Mouse (Mus musculus) G1E-ER4 (cell line): ENCODE measurements around the gene Olfr469. TPM values are rescaled to one million over a fixed set of nuclear protein-coding genes. Genes with fewer than 3 reads are reported as not detected.
"Not testable (repeated sequence)": the region's sequence is repeated elsewhere in the genome, so short reads cannot be mapped to it uniquely, and the experiment has no call there.

Experiments
- GATA1 ChIP-seq: IDR thresholded peaks from one replicate; pipeline ENCODE4 v1.8.0; 2012; ENCODE audit warnings: low read length, inconsistent platforms
- polyA plus RNA-seq: library from polyadenylated mRNA; stranded (reverse); fragments of >175 nt; gene quantifications from 2 replicates; pipeline ENCODE4 v1.2.3, GENCODE M21; 2012

The Olfr469 gene
- not detected in 2 replicates for polyA plus RNA-seq

DNA sequence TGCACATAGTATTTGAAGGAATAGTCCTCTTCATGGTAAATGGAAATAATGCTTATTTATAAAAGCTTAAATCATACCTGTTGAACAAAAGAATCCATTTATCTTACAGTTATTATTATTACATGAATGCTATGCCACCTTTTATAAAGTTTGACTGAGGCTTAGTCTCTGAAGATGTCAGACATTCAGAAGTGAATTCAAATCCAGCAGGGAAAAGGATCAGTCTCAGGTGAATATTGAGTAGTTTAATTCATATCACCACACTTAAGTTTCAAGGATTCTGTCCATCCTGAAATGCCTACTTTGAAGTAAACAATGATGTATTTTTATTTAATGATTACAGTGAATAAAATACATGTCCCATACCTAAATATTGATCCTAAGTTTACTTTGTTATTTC lies at the start of gene Olfr469:
TSS of gene Olfr469 (minus strand) at position 101 of the 400 bp plus-strand sequence.
- not testable (repeated sequence) for TF ChIP-seq GATA1

GRCm38 (mm10) chr7:107847390-107847789 lies 22.0 kb upstream of the Olfr469 start, which contains the start of gene Olfr470:
Gene Olfr470, minus strand, starts transcription at chr7:107847490.
- not testable (repeated sequence) for TF ChIP-seq GATA1

DNA sequence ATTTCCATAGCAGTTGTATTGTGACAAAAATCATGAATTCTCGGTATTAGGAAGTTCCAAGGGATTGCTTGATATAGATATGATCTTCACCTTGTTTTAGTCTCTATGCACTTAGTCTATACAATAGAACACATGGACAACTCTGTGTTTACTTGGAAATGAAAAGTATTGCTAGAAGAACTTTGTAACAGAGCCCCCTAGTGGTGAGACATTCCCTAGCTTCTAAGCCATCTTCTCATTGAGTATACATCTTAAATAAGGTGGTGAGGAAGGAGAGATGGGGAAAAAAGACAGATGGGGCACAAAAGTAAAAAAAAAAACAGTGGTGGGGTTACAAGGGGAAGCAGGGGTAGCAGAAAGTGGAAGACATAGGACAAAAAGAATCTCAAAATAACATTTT lies 16.4 kb upstream of the Olfr469 start:
- no peak for TF ChIP-seq GATA1

DNA sequence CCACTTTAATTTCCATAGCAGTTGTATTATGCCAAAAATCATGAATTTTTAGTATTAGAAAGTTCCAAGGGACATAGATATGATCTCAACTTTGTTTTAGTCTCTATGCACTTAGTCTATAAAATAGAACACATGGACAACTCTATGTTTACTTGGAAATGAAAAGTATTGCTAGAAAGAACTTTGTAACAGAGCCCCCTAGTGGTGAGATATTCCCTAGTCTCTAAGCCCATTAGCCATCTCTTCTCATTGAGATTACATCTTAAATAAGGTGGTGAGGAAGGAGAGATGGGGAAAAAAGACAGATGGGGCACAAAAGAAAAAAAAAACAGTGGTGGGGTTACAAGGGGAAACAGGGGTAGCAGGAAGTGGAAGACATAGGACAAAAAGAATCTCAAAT lies 5.9 kb downstream of the Olfr469 start:
- TF ChIP-seq GATA1: no peak

- no peak for TF ChIP-seq GATA1
Observed at GRCm38 (mm10) chr7:107811963-107812362, 13.4 kb downstream of the Olfr469 start, which contains the start of gene Olfr467. Gene Olfr467, plus strand, starts transcription at chr7:107812263.

GRCm38 (mm10) chr7:107802138-107802537 lies 23.2 kb downstream of the Olfr469 start:
- TF ChIP-seq GATA1: no peak

DNA sequence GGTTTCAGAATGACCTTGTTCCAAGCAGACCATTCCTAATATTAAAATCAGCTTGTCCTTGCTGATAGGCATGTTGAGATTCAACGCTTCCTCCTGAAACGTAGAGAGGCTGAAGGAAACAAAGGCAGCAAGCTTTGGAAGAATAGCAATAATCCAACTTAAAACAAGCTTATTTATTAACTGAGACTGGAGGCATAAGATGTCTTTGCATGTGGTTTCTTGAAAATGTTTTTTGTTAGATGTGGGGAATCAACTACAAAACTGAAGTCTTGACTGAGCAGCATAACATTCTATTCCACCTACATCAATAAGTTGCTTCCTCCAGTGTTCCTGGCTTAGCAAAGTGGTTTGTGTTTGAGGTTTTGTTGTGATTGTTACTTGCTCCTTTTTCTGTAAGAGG lies 24.2 kb downstream of the Olfr469 start, which contains the start of gene Ovch2:
TSS of gene Ovch2 (minus strand) at position 101 of the 400 bp plus-strand sequence.
- TF ChIP-seq GATA1: no peak

- TF ChIP-seq GATA1: no peak
Observed at GRCm38 (mm10) chr7:107796500-107796899, 28.8 kb downstream of the Olfr469 start.

- TF ChIP-seq GATA1: no peak
Observed at GRCm38 (mm10) chr7:107787977-107788620, 37.2 kb downstream of the Olfr469 start.

DNA sequence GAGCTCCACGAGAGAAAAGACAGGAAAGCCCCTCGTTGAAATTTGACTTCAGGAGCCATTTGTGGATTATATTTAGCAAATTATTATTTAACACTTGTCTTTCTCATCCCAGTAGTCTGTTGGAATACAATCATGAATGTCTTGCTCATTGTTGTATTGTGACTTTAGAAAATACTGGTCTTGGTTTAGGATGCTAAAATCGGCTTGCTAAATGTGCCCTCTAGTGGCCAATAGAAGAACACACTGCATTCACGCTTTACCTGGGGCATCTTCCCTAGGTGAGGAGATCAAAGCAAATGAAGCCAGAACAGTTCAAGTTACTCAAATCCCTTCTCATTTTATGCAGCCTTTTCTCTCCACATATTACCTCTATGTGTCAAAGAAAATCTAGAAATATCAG lies 45.7 kb downstream of the Olfr469 start:
- TF ChIP-seq GATA1: no peak

DNA sequence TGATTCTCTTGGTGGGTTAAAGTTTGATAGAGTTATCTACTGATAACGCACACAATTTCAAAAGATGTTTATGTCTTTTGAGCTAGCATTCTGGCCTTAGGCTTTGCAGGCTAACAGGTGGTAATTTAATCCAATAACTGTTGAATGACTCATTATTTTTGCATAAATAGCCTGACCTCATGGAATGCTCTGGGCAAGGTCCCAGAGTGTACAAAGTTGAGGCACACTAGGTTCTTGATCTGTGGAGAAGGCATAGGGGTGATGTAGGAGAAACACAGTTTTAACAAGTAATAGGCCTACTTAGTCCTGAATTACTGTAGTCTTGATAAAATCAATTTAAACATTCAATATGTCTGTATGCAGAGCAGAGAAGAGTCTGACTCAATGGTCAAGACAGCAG lies 47.1 kb downstream of the Olfr469 start:
- TF ChIP-seq GATA1: no peak

DNA sequence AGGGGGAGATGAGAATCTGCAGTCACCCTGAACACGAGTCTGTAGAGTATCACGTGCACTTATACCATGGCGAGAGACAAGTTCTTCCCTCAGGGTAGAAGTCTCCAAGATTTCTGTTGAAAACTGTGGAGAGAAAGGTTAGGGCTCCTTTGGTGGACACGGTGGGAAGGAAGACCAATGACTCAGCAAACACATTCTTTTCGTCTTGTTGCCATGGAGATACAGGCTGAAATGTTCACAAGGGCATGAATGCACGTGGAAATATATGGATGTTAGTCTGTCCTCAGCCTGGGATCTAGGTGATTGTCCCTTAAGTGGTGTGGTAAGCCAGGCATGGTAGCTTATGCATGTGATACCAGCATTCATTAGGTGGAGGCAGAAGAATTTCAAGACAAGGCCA lies 54.5 kb downstream of the Olfr469 start:
- TF ChIP-seq GATA1: no peak

Other genes starting within 250 kb of the Olfr469 start
- gene Ppfibp2, start 230.3 kb downstream of the Olfr469 start, polyA plus RNA-seq: not detected in 2 replicates
- not detected in 2 replicates for gene 5330417H12Rik, start 200.4 kb downstream of the Olfr469 start, polyA plus RNA-seq
- gene Cyb5r2, start 67.5 kb downstream of the Olfr469 start, polyA plus RNA-seq: not detected in 2 replicates
- gene Ovch2, start 24.3 kb downstream of the Olfr469 start, polyA plus RNA-seq: not detected in 2 replicates
- not detected in 2 replicates for gene Olfr467, start 13.3 kb downstream of the Olfr469 start, polyA plus RNA-seq
- not detected in 2 replicates for gene Olfr470, start 21.9 kb upstream of the Olfr469 start, polyA plus RNA-seq
- not detected in 2 replicates for gene Olfr472, start 72.4 kb upstream of the Olfr469 start, polyA plus RNA-seq
- not detected in 2 replicates for gene Olfr473, start 104.9 kb upstream of the Olfr469 start, polyA plus RNA-seq
- not detected in 2 replicates for gene Olfr474, start 129.1 kb upstream of the Olfr469 start, polyA plus RNA-seq
- gene Olfr476, start 139.3 kb upstream of the Olfr469 start, polyA plus RNA-seq: not detected in 2 replicates
- gene Olfr477, start 161.2 kb upstream of the Olfr469 start, polyA plus RNA-seq: not detected in 2 replicates
- gene Olfr478, start 208.4 kb upstream of the Olfr469 start, polyA plus RNA-seq: not detected in 2 replicates
- gene Olfr479, start 225.2 kb upstream of the Olfr469 start, polyA plus RNA-seq: not detected in 2 replicates
- gene Olfr480, start 241.8 kb upstream of the Olfr469 start, polyA plus RNA-seq: not detected in 2 replicates